Mouse (Mus musculus): Measurements from ENCODE around the gene Xpr1.
"Not testable (repeated sequence)": the region's sequence is repeated elsewhere in the genome, so short reads cannot be mapped to it uniquely, and the experiment has no call there.

Gene Xpr1

GRCm38 (mm10) chr1:155280306-155280705 is 136.9 kb downstream of the Xpr1 start:
- Histone ChIP-seq H3K27me3 (ENCODE audit: insufficient read depth, low read length) (no peaks in the 10 kb centered on the region), H3K36me3 (ENCODE audit: insufficient read depth, low read length) (peaks cover 2% of the 10 kb centered on the region; the same call in 1 of the 2 replicates), H3K4me1 (replicated peaks; ENCODE audit: low read depth, low read length) (peaks cover 10% of the 10 kb centered on the region), H3K4me3 (replicated peaks; ENCODE audit: low read length) (no peak overlapping the region), H3K9me3 (ENCODE audit: low read length) (no peaks in the 10 kb centered on the region)
- TF ChIP-seq CTCF (conservative IDR thresholded peaks at IDR 0.05; ENCODE audit: low read length) (no peak), POU5F1 (IDR thresholded peaks at IDR 0.05; ENCODE audit: borderline replicate concordance, low read length) (no peak), NANOG (IDR thresholded peaks at IDR 0.05; ENCODE audit: borderline replicate concordance, low read length) (no peak)

GRCm38 (mm10) chr1:155276381-155277033 is 140.7 kb downstream of the Xpr1 start:
- no peaks in the 10 kb centered on the region for H3K9me3 ChIP-seq (ENCODE audit: low read length)
- TF ChIP-seq CTCF (conservative IDR thresholded peaks at IDR 0.05; ENCODE audit: low read length): no peak
- no peak for TF ChIP-seq POU5F1 (IDR thresholded peaks at IDR 0.05; ENCODE audit: borderline replicate concordance, low read length)
- no peak for TF ChIP-seq NANOG (IDR thresholded peaks at IDR 0.05; ENCODE audit: borderline replicate concordance, low read length)
- H3K36me3 ChIP-seq (ENCODE audit: insufficient read depth, low read length): no peaks in the 10 kb centered on the region
- H3K27me3 ChIP-seq (ENCODE audit: insufficient read depth, low read length): no peaks in the 10 kb centered on the region
- H3K4me3 ChIP-seq (replicated peaks; ENCODE audit: low read length): no peak overlapping the region
- H3K4me1 ChIP-seq (replicated peaks; ENCODE audit: low read depth, low read length): peaks cover 10% of the 10 kb centered on the region

GRCm38 (mm10) chr1:155275793-155276192 is 141.4 kb downstream of the Xpr1 start:
- no peaks in the 10 kb centered on the region for H3K36me3 ChIP-seq (ENCODE audit: insufficient read depth, low read length)
- no peak overlapping the region for H3K4me3 ChIP-seq (replicated peaks; ENCODE audit: low read length)
- H3K27me3 ChIP-seq (ENCODE audit: insufficient read depth, low read length): no peaks in the 10 kb centered on the region
- no peaks in the 10 kb centered on the region for H3K9me3 ChIP-seq (ENCODE audit: low read length)
- TF ChIP-seq CTCF (conservative IDR thresholded peaks at IDR 0.05; ENCODE audit: low read length) (no peak), POU5F1 (IDR thresholded peaks at IDR 0.05; ENCODE audit: borderline replicate concordance, low read length) (no peak), NANOG (IDR thresholded peaks at IDR 0.05; ENCODE audit: borderline replicate concordance, low read length) (no peak)
- H3K4me1 ChIP-seq (replicated peaks; ENCODE audit: low read depth, low read length): peaks cover 6% of the 10 kb centered on the region

DNA sequence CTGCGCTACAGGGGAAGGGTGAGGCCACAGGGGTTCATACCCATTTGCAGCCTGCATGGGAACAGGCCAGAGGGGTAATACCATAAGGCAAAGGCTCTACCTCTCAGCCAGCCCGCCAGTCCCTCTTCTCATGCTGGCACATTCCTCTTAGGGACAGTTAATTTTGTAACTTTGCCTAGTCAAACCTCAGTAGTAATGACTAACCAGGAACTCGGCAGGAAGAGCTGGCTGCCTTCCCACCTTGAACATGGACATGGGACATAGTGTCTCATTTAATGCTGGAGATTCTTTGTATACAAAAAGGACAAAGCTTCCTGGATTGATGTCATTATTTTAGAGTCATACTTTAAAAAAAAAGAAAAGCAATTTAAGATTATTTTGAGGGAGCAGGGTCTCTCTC is 142.2 kb downstream of the Xpr1 start:
- no peak for TF ChIP-seq POU5F1 (IDR thresholded peaks at IDR 0.05; ENCODE audit: borderline replicate concordance, low read length)
- TF ChIP-seq CTCF (conservative IDR thresholded peaks at IDR 0.05; ENCODE audit: low read length): no peak
- TF ChIP-seq NANOG (IDR thresholded peaks at IDR 0.05; ENCODE audit: borderline replicate concordance, low read length): no peak
- Histone ChIP-seq H3K4me1 (replicated peaks; ENCODE audit: low read depth, low read length) (peaks cover 6% of the 10 kb centered on the region), H3K36me3 (ENCODE audit: insufficient read depth, low read length) (no peaks in the 10 kb centered on the region), H3K27me3 (ENCODE audit: insufficient read depth, low read length) (no peaks in the 10 kb centered on the region), H3K9me3 (ENCODE audit: low read length) (peaks cover 4% of the 10 kb centered on the region; the same call in 1 of the 2 replicates), H3K4me3 (replicated peaks; ENCODE audit: low read length) (no peak overlapping the region)

- Histone ChIP-seq H3K4me1 (replicated peaks; ENCODE audit: low read depth, low read length) (peaks cover 6% of the 10 kb centered on the region), H3K4me3 (replicated peaks; ENCODE audit: low read length) (no peak overlapping the region), H3K27me3 (ENCODE audit: insufficient read depth, low read length) (no peaks in the 10 kb centered on the region), H3K36me3 (ENCODE audit: insufficient read depth, low read length) (no peaks in the 10 kb centered on the region), H3K9me3 (ENCODE audit: low read length) (peaks cover 19% of the 10 kb centered on the region)
- TF ChIP-seq CTCF (conservative IDR thresholded peaks at IDR 0.05; ENCODE audit: low read length) (no peak), POU5F1 (IDR thresholded peaks at IDR 0.05; ENCODE audit: borderline replicate concordance, low read length) (no peak), NANOG (IDR thresholded peaks at IDR 0.05; ENCODE audit: borderline replicate concordance, low read length) (no peak)
Measured at GRCm38 (mm10) chr1:155272953-155273352, 144.3 kb downstream of the Xpr1 start.

DNA sequence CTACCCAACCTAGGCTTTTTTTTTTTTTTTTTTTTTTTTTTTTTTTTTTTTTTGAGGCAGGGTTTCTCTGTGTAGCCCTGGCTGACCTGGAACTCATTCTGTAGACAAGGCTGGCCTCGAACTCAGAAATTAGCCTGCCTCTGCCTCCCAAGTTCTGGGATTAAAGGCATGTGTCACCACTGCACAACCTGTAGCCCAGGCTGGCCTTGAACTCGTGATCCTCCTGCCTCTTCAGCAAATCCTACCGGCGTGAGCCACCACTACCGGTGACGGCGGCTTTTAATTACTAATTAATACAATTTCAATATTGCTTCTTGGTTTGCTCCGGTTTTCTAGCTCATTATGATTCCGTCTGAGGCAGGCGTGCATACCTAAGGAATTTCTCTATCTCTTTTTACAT is 154.7 kb downstream of the Xpr1 start:
- H3K27me3 ChIP-seq (ENCODE audit: insufficient read depth, low read length); H3K4me1 ChIP-seq (replicated peaks; ENCODE audit: low read depth, low read length); H3K9me3 ChIP-seq (ENCODE audit: low read length); H3K4me3 ChIP-seq (replicated peaks; ENCODE audit: low read length); H3K36me3 ChIP-seq (ENCODE audit: insufficient read depth, low read length): not testable (repeated sequence)

DNA sequence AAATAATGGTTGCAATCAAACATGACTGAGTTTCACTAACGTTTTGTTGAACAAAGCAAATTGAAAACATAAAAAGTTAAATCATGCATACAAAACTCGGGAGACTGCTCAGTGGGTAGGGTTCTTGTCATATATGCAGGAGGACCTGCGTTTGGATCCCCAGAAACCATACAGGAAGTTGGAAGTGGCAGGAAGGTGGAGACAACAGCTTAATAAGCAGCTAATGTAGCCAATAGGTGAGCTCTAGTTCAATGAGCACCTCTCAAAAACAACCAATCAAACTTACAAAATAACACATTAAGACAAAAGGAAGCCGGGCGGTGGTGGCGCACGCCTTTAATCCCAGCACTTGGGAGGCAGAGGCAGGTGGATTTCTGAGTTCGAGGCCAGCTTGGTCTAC is 162.9 kb downstream of the Xpr1 start:
- peaks cover 41% of the 10 kb centered on the region for H3K4me1 ChIP-seq (replicated peaks; ENCODE audit: low read depth, low read length)
- no peaks in the 10 kb centered on the region for H3K9me3 ChIP-seq (ENCODE audit: low read length)
- H3K36me3 ChIP-seq (ENCODE audit: insufficient read depth, low read length): no peaks in the 10 kb centered on the region
- H3K27me3 ChIP-seq (ENCODE audit: insufficient read depth, low read length): peaks cover 6% of the 10 kb centered on the region
- no peak for TF ChIP-seq CTCF (conservative IDR thresholded peaks at IDR 0.05; ENCODE audit: low read length)
- no peak overlapping the region for H3K4me3 ChIP-seq (replicated peaks; ENCODE audit: low read length)

DNA sequence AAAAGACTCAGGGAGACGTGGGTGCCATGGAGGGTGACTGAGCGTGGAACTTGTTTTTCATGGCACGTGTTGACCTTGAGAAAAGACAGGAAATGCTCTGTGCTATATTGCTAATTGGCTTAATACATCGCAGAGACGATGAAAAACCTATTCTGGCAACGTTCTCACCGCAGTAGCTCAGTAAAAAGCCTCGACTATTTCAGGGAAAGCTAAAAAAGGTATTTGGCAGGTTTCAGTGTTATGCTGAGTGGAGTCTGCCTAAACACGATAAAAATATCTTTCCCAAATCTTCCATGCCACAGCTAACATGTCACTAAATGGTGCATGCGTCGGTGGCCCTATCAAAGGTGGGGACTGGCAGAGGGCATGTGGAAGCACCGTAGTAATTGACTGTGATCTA is 164.1 kb downstream of the Xpr1 start:
- H3K27me3 ChIP-seq (ENCODE audit: insufficient read depth, low read length): peaks cover 11% of the 10 kb centered on the region
- no peaks in the 10 kb centered on the region for H3K36me3 ChIP-seq (ENCODE audit: insufficient read depth, low read length)
- no peak overlapping the region for H3K4me3 ChIP-seq (replicated peaks; ENCODE audit: low read length)
- peaks cover 48% of the 10 kb centered on the region for H3K4me1 ChIP-seq (replicated peaks; ENCODE audit: low read depth, low read length)
- no peaks in the 10 kb centered on the region for H3K9me3 ChIP-seq (ENCODE audit: low read length)
- no peak for TF ChIP-seq POU5F1 (IDR thresholded peaks at IDR 0.05; ENCODE audit: borderline replicate concordance, low read length)
- TF ChIP-seq CTCF (conservative IDR thresholded peaks at IDR 0.05; ENCODE audit: low read length): no peak
- no peak for TF ChIP-seq NANOG (IDR thresholded peaks at IDR 0.05; ENCODE audit: borderline replicate concordance, low read length)

- Histone ChIP-seq H3K4me1 (replicated peaks; ENCODE audit: low read depth, low read length) (peaks cover 52% of the 10 kb centered on the region), H3K9me3 (ENCODE audit: low read length) (no peaks in the 10 kb centered on the region), H3K27me3 (ENCODE audit: insufficient read depth, low read length) (peaks cover 11% of the 10 kb centered on the region), H3K36me3 (ENCODE audit: insufficient read depth, low read length) (no peaks in the 10 kb centered on the region), H3K4me3 (replicated peaks; ENCODE audit: low read length) (no peak overlapping the region)
- TF ChIP-seq NANOG (IDR thresholded peaks at IDR 0.05; ENCODE audit: borderline replicate concordance, low read length) (no peak), CTCF (conservative IDR thresholded peaks at IDR 0.05; ENCODE audit: low read length) (no peak), POU5F1 (IDR thresholded peaks at IDR 0.05; ENCODE audit: borderline replicate concordance, low read length) (no peak)
Measured at GRCm38 (mm10) chr1:155252631-155253121, 164.5 kb downstream of the Xpr1 start.
